Mouse (Mus musculus) midbrain, embryonic 16.5 days (tissue): ENCODE measurements around the gene Neb. TPM values are rescaled to one million over a fixed set of nuclear protein-coding genes. Genes with fewer than 3 reads are reported as not detected.

ENCODE experiments used
- ATAC-seq: fragments of 200-750 bp; cut with Nextera tagmentation; 2 replicates; pipeline ENCODE4 v1.8.0; 2017; ENCODE audit warnings: moderate TSS enrichment
- H3K27ac ChIP-seq: fragments of 300-500 bp; sonication (generic); 2 replicates; pipeline ENCODE4 v1.5.1; 2014; ENCODE audit warnings: mild to moderate bottlenecking, low read length, mixed read lengths
- H3K27me3 ChIP-seq: fragments of 300-500 bp; sonication (generic); 2 replicates; pipeline ENCODE4 v1.6.1; 2014; ENCODE audit warnings: low read depth, low read length, mixed read lengths; ENCODE audit not compliant: control insufficient read depth, insufficient read depth
- H3K36me3 ChIP-seq: fragments of 300-500 bp; sonication (generic); 2 replicates; pipeline ENCODE4 v1.6.1; 2014; ENCODE audit warnings: mild to moderate bottlenecking, low read length, moderate library complexity, mixed read lengths; ENCODE audit not compliant: control insufficient read depth, insufficient read depth
- H3K4me1 ChIP-seq: fragments of 300-500 bp; sonication (generic); 2 replicates; pipeline ENCODE4 v1.6.1; 2014; ENCODE audit warnings: mild to moderate bottlenecking, low read length, mixed read lengths; ENCODE audit not compliant: control insufficient read depth, insufficient read depth
- H3K4me2 ChIP-seq: fragments of 300-500 bp; sonication (generic); 2 replicates; pipeline ENCODE4 v1.6.1; 2014; ENCODE audit warnings: mild to moderate bottlenecking, low read length, mixed read lengths
- H3K4me3 ChIP-seq: fragments of 300-500 bp; sonication (generic); 2 replicates; pipeline ENCODE4 v1.5.1; 2014; ENCODE audit warnings: low read depth, mild to moderate bottlenecking, low read length, moderate library complexity, mixed read lengths
- H3K9ac ChIP-seq: fragments of 300-500 bp; sonication (generic); 2 replicates; pipeline ENCODE4 v1.6.1; 2014; ENCODE audit warnings: low read depth, low read length, mixed read lengths
- H3K9me3 ChIP-seq: fragments of 300-500 bp; sonication (generic); replicated peaks from 2 replicates; pipeline ENCODE4 v1.6.1; 2014; ENCODE audit warnings: mild to moderate bottlenecking, low read length, mixed read lengths; ENCODE audit not compliant: control insufficient read depth, poor library complexity, severe bottlenecking
- WGBS: fragments of 180-500 bp; shearing (Covaris S2); extraction: QIAGEN DNeasy Blood & Tissue Kit; methylation state at CpG from one replicate; pipeline ENCODE4 v1.1.7; 2014; 5-methylcytosine and 5-hydroxymethylcytosine counted together
- polyA plus RNA-seq: library from polyadenylated mRNA; unstranded; fragments of >200 nt; fragmentation: Nextera tagmentation; extraction: Ambion mirVana; gene quantifications from 2 replicates; pipeline ENCODE4 v1.2.1, GENCODE M21; 2015

Gene Neb
- polyA plus RNA-seq, 1 experiment from 2014 or later, result 0.57 TPM

DNA sequence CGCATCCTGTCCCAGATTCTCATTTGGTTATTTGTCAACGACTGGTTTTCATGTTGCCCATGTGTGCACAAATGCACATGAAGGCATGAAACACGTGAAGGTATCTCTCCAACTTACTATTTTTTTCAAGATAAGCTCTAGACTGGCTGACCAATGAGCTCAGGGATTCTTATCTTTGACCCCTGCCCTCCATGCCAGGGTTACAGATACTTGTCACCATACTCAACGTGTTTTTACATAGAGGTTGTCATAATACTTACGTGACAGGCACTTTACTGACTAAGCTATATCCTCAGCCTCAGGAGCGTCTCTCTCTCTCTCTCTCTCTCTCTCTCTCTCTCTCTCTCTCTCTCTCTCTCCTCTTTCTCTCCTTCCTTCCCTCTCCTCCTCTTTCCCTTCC, 8.2 kb upstream of the Neb start:
- no peak for ATAC-seq
- H3K27ac ChIP-seq, result no peak overlapping the region
- H3K4me2 ChIP-seq, result no peak overlapping the region
- 95% methylated on average over 6 of the region's 6 CpGs for WGBS
- no peaks in the 10 kb centered on the region for H3K36me3 ChIP-seq
- no peaks in the 10 kb centered on the region for H3K27me3 ChIP-seq
- no peaks in the 10 kb centered on the region for H3K9me3 ChIP-seq
- no peak overlapping the region for H3K9ac ChIP-seq
- H3K4me3 ChIP-seq, result no peak overlapping the region
- H3K4me1 ChIP-seq, result no peaks in the 10 kb centered on the region

DNA sequence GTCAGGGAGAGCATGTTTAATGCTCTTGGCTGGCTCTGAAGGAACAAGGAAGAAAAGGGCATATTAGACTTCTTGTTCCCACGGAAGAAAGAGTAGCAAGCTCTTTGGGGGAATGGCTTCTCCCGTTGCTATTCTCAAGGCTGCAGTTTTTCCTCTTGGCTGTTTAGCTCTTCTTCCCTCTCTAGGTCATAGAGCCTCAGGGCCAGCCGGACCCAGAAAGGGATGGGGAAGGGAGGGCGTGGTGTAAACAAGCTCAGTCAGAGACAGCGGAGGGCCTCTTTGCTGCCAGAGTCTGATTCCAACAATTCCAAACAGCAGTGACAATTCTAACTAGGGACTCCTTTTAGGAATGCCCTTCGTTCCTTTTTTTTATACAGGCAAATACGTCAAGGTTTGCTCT, 7.8 kb upstream of the Neb start:
- no peaks in the 10 kb centered on the region for H3K36me3 ChIP-seq
- H3K9me3 ChIP-seq, result no peaks in the 10 kb centered on the region
- H3K4me2 ChIP-seq, result no peak overlapping the region
- no peaks in the 10 kb centered on the region for H3K27me3 ChIP-seq
- H3K4me3 ChIP-seq, result no peak overlapping the region
- no peak for ATAC-seq
- H3K27ac ChIP-seq, result no peak overlapping the region
- no peak overlapping the region for H3K9ac ChIP-seq
- 61% methylated on average over 7 of the region's 7 CpGs for WGBS
- H3K4me1 ChIP-seq, result no peaks in the 10 kb centered on the region

- H3K9ac ChIP-seq, result no peak overlapping the region
- H3K36me3 ChIP-seq, result no peaks in the 10 kb centered on the region
- no peaks in the 10 kb centered on the region for H3K27me3 ChIP-seq
- ATAC-seq, result no peak
- 80% methylated on average over 10 of the region's 10 CpGs for WGBS
- H3K4me2 ChIP-seq, result no peak overlapping the region
- H3K4me3 ChIP-seq, result no peak overlapping the region
- H3K4me1 ChIP-seq, result no peaks in the 10 kb centered on the region
- H3K27ac ChIP-seq, result no peak overlapping the region
- no peaks in the 10 kb centered on the region for H3K9me3 ChIP-seq
Observed at GRCm38 (mm10) chr2:52378848-52379261, 581 bp upstream of the Neb start.

- Histone ChIP-seq H3K27me3 (no peaks in the 10 kb centered on the region), H3K36me3 (no peaks in the 10 kb centered on the region)
Observed at GRCm38 (mm10) chr2:52377706-52378447, 397 bp downstream of the Neb start.

GRCm38 (mm10) chr2:52374706-52375105, 3.6 kb downstream of the Neb start:
- no peaks in the 10 kb centered on the region for H3K27me3 ChIP-seq
- ATAC-seq, result no peak
- H3K9ac ChIP-seq, result no peak overlapping the region
- H3K4me2 ChIP-seq, result no peak overlapping the region
- no peaks in the 10 kb centered on the region for H3K9me3 ChIP-seq
- H3K4me1 ChIP-seq, result no peaks in the 10 kb centered on the region
- H3K27ac ChIP-seq, result no peak overlapping the region
- WGBS, result 92% methylated on average over 6 of the region's 6 CpGs
- no peaks in the 10 kb centered on the region for H3K36me3 ChIP-seq
- no peak overlapping the region for H3K4me3 ChIP-seq

More at GRCm38 (mm10) chr2:52377706-52378447, 397 bp downstream of the Neb start:
- ATAC-seq, result no peak
- WGBS, result 52% methylated on average over 13 of the region's 13 CpGs
- no peak overlapping the region for H3K4me3 ChIP-seq
- H3K4me1 ChIP-seq, result no peaks in the 10 kb centered on the region
- H3K9me3 ChIP-seq, result no peaks in the 10 kb centered on the region
- H3K4me2 ChIP-seq, result no peak overlapping the region
- no peak overlapping the region for H3K27ac ChIP-seq
- H3K9ac ChIP-seq, result no peak overlapping the region

GRCm38 (mm10) chr2:52372480-52372879, 5.8 kb downstream of the Neb start:
- Histone ChIP-seq H3K9ac (no peak overlapping the region), H3K36me3 (no peaks in the 10 kb centered on the region), H3K9me3 (no peaks in the 10 kb centered on the region), H3K27me3 (no peaks in the 10 kb centered on the region), H3K4me2 (no peak overlapping the region), H3K4me1 (no peaks in the 10 kb centered on the region), H3K27ac (no peak overlapping the region), H3K4me3 (no peak overlapping the region)
- ATAC-seq, result no peak
- 81% methylated on average over 6 of the region's 6 CpGs for WGBS

DNA sequence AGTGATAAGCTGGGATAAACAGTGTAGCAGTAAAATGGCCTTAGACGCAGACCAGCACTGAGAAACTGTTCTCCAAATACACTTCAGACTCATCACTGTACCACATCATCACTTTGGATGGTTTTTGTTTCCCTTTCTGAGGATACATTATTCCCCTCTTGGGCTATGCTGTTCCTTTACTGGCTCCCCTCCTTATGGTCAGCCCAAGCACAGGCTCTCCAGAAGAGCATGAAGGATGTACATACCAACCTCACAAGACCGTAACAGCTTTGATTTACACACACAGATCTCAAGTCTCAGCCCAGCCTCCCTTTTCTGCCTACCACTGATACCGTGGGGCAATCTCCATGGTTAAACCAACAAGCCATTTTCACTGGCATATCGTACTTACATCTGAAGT, 6.2 kb downstream of the Neb start:
- H3K9ac ChIP-seq, result no peak overlapping the region
- H3K9me3 ChIP-seq, result no peaks in the 10 kb centered on the region
- no peak for ATAC-seq
- H3K4me2 ChIP-seq, result no peak overlapping the region
- no peak overlapping the region for H3K4me3 ChIP-seq
- 84% methylated on average over 4 of the region's 4 CpGs for WGBS
- H3K27me3 ChIP-seq, result no peaks in the 10 kb centered on the region
- no peaks in the 10 kb centered on the region for H3K36me3 ChIP-seq
- no peaks in the 10 kb centered on the region for H3K4me1 ChIP-seq
- no peak overlapping the region for H3K27ac ChIP-seq

- H3K4me2 ChIP-seq, result no peak overlapping the region
- no peaks in the 10 kb centered on the region for H3K9me3 ChIP-seq
- ATAC-seq, result no peak
- H3K27ac ChIP-seq, result no peak overlapping the region
- H3K9ac ChIP-seq, result no peak overlapping the region
- no peaks in the 10 kb centered on the region for H3K36me3 ChIP-seq
- H3K4me3 ChIP-seq, result no peak overlapping the region
- no peaks in the 10 kb centered on the region for H3K4me1 ChIP-seq
- WGBS, result 57% methylated on average over 2 of the region's 2 CpGs
- no peaks in the 10 kb centered on the region for H3K27me3 ChIP-seq
Observed at GRCm38 (mm10) chr2:52371066-52371465, 7.2 kb downstream of the Neb start.

DNA sequence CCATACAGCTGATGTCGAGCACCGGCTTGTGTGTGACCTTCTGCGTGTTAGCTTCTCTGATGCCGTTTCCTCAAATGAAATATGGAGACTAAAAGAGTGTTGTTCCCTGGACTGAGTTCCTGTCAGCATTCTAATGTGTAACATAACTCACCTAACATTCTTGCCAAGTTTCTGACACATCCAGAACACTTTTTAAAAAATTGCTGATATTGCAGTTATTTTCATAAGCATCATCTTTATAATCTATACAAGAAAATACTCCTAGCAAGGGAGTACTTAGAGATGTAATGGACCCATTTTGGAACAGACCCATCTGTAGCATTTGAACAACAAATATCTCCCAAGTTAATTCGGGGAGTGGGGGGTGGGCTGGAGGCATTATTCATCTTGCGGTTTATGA, 8.7 kb downstream of the Neb start:
- no peaks in the 10 kb centered on the region for H3K9me3 ChIP-seq
- no peak overlapping the region for H3K4me2 ChIP-seq
- H3K27ac ChIP-seq, result no peak overlapping the region
- no peak for ATAC-seq
- H3K36me3 ChIP-seq, result no peaks in the 10 kb centered on the region
- H3K4me1 ChIP-seq, result no peaks in the 10 kb centered on the region
- no peak overlapping the region for H3K9ac ChIP-seq
- 94% methylated on average over 6 of the region's 6 CpGs for WGBS
- H3K4me3 ChIP-seq, result no peak overlapping the region
- no peaks in the 10 kb centered on the region for H3K27me3 ChIP-seq
